Mouse (Mus musculus): ENCODE results near the gene Mbnl1. TPM values are rescaled to one million over a fixed set of nuclear protein-coding genes. Genes with fewer than 3 reads are reported as not detected.

Mbnl1 gene
- polyA plus RNA-seq, 1 experiment from 2014 or later: 49.9 TPM

DNA sequence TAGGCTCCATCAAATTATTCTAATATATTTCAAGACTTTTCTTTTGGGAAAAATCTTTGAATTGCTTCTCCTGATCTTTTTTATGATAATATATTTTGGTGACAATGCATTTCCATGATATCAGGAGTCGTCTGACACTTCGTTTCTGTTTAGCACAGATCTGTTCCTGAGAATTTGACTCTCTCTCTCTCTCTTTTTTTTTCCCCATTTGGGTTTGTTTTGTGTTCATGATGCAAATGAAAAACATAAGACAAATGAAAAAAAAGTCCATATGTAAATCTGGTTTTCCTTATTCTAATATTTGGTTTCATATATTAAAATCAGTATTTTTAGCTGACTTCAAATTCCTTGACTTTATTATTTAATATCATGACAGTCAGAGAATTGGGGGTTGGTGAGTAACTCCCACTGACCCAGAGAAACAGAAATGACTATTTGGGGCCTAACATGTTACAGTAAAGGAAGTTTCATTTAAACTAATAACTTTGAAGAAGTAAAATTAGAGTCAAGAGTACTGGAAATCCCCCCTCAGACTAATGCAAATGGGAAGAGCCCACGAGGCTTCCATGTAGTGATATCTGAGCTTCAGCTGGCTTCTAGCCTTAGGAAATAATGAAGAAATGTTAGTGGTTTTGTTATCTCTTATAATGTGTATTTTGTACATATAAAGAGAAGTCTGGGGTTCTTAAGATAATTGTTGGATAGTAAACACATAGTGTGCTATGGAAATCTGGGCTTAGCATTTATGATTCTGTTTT lies 65.8 kb downstream of the Mbnl1 start:
- 81% methylated on average over 3 of the region's 3 CpGs for WGBS
- no peaks in the 10 kb centered on the region for H3K36me3 ChIP-seq

DNA sequence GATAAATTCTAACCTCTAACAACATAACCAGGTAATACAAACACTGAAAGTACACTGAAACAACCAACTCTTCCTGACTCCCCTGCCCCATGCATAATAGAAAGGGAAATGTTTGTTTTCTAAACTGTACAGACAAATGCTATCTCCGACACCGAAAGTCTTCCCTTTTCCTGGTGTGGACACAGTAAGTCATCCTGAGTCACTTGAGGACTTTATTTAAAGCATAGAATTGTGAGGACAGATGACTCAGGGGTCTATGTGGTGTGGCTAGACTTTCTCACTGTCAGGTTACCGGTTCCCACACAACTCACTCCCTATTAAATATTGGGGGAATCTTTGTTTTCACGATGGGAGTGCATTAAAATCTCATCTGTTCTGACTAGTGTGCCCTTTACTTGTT lies 68.5 kb downstream of the Mbnl1 start:
- H3K9me3 ChIP-seq: no peaks in the 10 kb centered on the region
- no peak for ATAC-seq (ENCODE audit: low FRiP score)
- WGBS: 79% methylated on average over 4 of the region's 4 CpGs

More for the DNA sequence above, 65.8 kb downstream of the Mbnl1 start:
- peaks cover 9% of the 10 kb centered on the region for H3K4me1 ChIP-seq (replicated peaks)
- no peaks in the 10 kb centered on the region for H3K9me3 ChIP-seq
- H3K4me2 ChIP-seq: no peak overlapping the region
- H3K4me3 ChIP-seq: no peak overlapping the region
- no peak overlapping the region for H3K27ac ChIP-seq
- no peak overlapping the region for H3K9ac ChIP-seq
- H3K27me3 ChIP-seq: no peaks in the 10 kb centered on the region
- no peak for ATAC-seq (ENCODE audit: low FRiP score)

DNA sequence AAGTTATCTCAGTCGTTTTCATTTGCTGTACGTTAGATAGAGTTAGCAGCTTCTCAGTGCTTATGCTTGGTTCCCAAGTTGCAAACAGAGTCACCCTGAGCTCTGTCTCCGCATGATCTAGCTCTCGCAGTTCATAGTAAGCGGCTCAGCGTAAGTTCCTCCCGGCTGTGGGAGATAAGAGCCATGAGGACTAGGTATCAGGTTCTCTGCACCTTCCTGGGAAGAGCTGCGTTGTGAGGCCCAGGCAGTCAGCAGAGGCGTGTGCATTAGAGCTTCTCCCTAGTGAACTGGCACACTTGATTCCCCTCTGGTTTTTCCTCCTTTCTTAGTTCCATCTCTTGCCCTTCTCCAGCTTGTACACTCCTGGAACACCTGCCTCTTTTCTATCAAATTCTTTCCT lies 73.6 kb downstream of the Mbnl1 start:
- peaks cover 6% of the 10 kb centered on the region; the same call in 1 of the 2 replicates for H3K4me1 ChIP-seq (replicated peaks)
- H3K27ac ChIP-seq: no peak overlapping the region
- no peak overlapping the region for H3K9ac ChIP-seq
- H3K4me2 ChIP-seq: no peak overlapping the region
- no peak overlapping the region for H3K4me3 ChIP-seq
- no peak for ATAC-seq (ENCODE audit: low FRiP score)
- no peaks in the 10 kb centered on the region for H3K36me3 ChIP-seq
- no peaks in the 10 kb centered on the region for H3K27me3 ChIP-seq
- no peaks in the 10 kb centered on the region for H3K9me3 ChIP-seq
- 81% methylated on average over 9 of the region's 9 CpGs for WGBS

More for the DNA sequence above, 68.5 kb downstream of the Mbnl1 start:
- H3K27me3 ChIP-seq: no peaks in the 10 kb centered on the region
- H3K27ac ChIP-seq: no peak overlapping the region
- no peak overlapping the region for H3K9ac ChIP-seq
- H3K4me3 ChIP-seq: no peak overlapping the region
- no peaks in the 10 kb centered on the region for H3K4me1 ChIP-seq (replicated peaks)
- no peak overlapping the region for H3K4me2 ChIP-seq
- no peaks in the 10 kb centered on the region for H3K36me3 ChIP-seq

DNA sequence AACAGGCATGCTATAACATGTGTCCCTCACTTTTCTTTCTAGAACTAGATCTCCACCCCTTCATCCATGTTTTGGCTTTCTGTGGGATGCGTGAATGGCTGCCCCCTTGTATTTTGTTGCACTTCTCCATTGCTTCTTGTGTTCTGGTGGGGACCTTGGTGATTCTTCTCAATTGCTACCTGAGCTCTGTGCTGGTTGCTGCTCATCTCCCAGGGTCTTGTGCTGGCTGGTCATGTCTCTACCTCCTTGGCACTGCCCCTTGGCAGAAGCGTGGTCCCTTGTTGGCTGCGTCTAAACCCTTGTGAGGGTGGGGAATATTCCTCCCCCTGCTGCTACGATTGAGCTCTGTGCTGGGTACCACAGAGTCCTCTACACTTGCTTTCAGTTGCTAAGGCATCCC lies 74.3 kb downstream of the Mbnl1 start:
- WGBS: 94% methylated on average over 4 of the region's 4 CpGs
- Histone ChIP-seq H3K27me3 (no peaks in the 10 kb centered on the region), H3K9me3 (no peaks in the 10 kb centered on the region), H3K36me3 (no peaks in the 10 kb centered on the region), H3K4me1 (replicated peaks) (peaks cover 6% of the 10 kb centered on the region; the same call in 1 of the 2 replicates), H3K9ac (no peak overlapping the region), H3K4me3 (no peak overlapping the region), H3K27ac (no peak overlapping the region), H3K4me2 (no peak overlapping the region)
- no peak for ATAC-seq (ENCODE audit: low FRiP score)

DNA sequence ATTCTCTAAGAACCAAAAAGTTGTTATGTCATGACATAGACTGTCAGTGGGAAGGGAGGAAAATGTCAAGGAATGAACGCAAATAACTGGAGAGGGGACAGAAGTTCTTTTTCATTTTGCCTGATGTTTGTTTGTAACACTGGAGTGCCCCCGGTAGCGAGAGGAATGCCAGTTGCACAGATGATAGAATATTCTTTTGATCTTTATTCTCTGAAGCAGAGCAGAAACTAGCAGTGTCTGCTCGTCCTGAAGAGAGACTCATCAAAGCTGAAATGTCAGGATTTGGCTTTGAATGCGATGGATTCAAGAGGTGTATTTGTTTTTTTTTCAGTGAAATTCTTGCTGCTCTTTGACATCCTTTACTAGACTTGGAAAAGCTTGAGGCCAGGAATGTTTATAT lies 77.9 kb downstream of the Mbnl1 start:
- H3K27ac ChIP-seq: no peak overlapping the region
- peaks cover 6% of the 10 kb centered on the region; the same call in 1 of the 2 replicates for H3K4me1 ChIP-seq (replicated peaks)
- ATAC-seq (ENCODE audit: low FRiP score): no peak
- 60% methylated on average over 5 of the region's 5 CpGs for whole genome bisulfite sequencing
- no peak overlapping the region for H3K9ac ChIP-seq
- H3K27me3 ChIP-seq: no peaks in the 10 kb centered on the region
- no peaks in the 10 kb centered on the region for H3K36me3 ChIP-seq
- H3K9me3 ChIP-seq: no peaks in the 10 kb centered on the region
- H3K4me3 ChIP-seq: no peak overlapping the region
- H3K4me2 ChIP-seq: no peak overlapping the region

DNA sequence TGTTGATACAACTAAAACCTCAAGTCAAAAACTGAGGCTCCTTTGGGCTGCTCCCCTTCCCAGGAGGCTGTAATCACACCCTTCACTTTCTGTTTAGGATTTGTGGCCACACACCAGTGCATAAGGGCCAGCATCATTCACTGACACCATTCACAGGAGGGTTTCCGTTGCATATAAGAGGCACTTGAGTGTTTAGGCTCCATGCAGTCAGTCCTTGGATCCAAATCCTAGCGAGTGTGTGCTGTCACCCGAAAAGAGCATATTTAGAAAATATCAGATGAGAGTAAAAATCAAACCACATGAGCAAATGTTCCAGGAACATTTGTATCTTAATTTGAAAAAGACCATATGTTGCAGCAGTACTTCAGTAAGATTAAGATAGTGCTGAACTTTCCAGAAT lies 79.0 kb downstream of the Mbnl1 start:
- no peak overlapping the region for H3K4me3 ChIP-seq
- H3K27me3 ChIP-seq: no peaks in the 10 kb centered on the region
- peaks cover 6% of the 10 kb centered on the region; the same call in 1 of the 2 replicates for H3K4me1 ChIP-seq (replicated peaks)
- no peaks in the 10 kb centered on the region for H3K9me3 ChIP-seq
- no peak overlapping the region for H3K27ac ChIP-seq
- H3K36me3 ChIP-seq: no peaks in the 10 kb centered on the region
- H3K9ac ChIP-seq: no peak overlapping the region
- no peak overlapping the region for H3K4me2 ChIP-seq
- 83% methylated on average over 3 of the region's 3 CpGs for WGBS
- ATAC-seq (ENCODE audit: low FRiP score): no peak

DNA sequence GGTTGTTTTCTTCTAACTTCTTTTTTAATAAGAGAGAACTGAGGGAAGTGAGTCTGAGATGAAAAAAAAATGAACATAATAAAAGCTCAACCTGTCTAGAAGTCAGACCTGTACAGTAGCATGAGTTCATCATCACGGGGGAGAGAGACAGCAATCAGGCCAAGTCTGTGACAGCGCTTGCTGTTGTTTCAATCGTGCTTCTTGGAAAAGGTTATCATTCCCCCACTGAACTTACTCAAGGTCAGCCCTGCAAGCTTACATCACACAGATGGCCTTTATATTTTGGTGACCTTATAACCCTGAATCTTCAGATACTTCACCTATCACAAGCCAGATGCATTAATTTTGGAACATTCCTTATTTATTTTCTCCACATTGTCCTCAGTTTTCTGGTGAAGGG lies 80.4 kb downstream of the Mbnl1 start:
- H3K36me3 ChIP-seq: no peaks in the 10 kb centered on the region
- no peak overlapping the region for H3K4me2 ChIP-seq
- no peaks in the 10 kb centered on the region for H3K9me3 ChIP-seq
- H3K4me1 ChIP-seq (replicated peaks): peaks cover 6% of the 10 kb centered on the region; the same call in 1 of the 2 replicates
- no peak overlapping the region for H3K27ac ChIP-seq
- no peak overlapping the region for H3K4me3 ChIP-seq
- no peak for ATAC-seq (ENCODE audit: low FRiP score)
- no peaks in the 10 kb centered on the region for H3K27me3 ChIP-seq
- no peak overlapping the region for H3K9ac ChIP-seq
- 88% methylated on average over 3 of the region's 3 CpGs for WGBS

DNA sequence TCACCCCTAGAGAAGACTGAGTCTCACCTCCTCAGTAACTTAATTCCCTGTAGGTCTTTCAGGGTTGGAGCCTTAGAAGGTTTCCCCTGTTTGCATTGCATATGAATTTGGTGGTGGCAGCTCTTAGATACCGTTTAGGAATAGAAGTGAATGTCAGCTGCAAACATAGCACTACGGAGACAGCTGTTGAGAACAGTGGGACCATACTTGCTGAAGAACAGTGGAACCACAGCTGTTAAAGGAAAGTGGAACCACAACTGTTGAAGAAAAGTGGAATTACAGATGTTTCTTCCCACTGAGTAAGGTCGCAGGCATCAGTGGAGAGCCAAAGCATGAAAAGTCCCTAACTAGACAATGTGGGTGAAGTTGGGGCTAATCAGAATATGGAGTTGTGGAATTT lies 84.0 kb downstream of the Mbnl1 start:
- Histone ChIP-seq H3K27ac (no peak overlapping the region), H3K27me3 (no peaks in the 10 kb centered on the region), H3K4me2 (no peak overlapping the region), H3K9ac (no peak overlapping the region), H3K36me3 (no peaks in the 10 kb centered on the region), H3K4me3 (no peak overlapping the region), H3K9me3 (no peaks in the 10 kb centered on the region), H3K4me1 (replicated peaks) (peaks cover 22% of the 10 kb centered on the region)
- ATAC-seq (ENCODE audit: low FRiP score): no peak
- WGBS: 82% methylated on average over 3 of the region's 3 CpGs

DNA sequence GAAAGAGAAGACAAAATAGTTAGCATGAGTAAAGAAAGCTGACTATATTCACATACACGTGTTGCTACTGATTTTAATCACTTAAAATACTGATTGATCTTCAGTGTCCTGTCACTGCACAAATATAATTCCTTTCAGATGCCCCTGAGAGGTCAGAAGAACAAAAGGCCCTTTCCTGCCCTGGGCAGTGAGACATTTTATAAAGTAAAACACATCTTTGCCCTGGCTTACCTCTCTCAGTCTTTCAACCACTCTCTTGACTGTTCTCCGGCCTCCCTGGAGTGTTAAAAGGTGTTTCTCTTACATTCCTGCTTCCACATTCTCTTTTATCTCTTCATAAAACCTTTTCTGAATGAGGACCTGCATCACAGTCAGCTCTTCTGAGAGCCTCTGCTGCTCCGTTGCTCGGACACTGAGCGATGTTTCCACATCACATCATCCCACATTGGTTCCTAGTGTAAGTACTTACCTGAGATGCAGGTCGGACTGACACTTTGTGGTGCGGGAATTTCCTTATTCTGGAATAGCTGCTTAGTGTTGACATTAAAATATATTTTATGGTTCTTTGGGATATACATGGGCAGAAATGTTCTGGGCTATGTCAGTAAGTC lies 85.7 kb downstream of the Mbnl1 start:
- no peak overlapping the region for H3K4me2 ChIP-seq
- ATAC-seq (ENCODE audit: low FRiP score): no peak
- H3K27ac ChIP-seq: no peak overlapping the region
- 75% methylated on average over 7 of the region's 7 CpGs for WGBS
- no peaks in the 10 kb centered on the region for H3K27me3 ChIP-seq
- no peak overlapping the region for H3K4me3 ChIP-seq
- H3K36me3 ChIP-seq: no peaks in the 10 kb centered on the region
- no peak overlapping the region for H3K9ac ChIP-seq
- peaks cover 30% of the 10 kb centered on the region for H3K4me1 ChIP-seq (replicated peaks)
- no peaks in the 10 kb centered on the region for H3K9me3 ChIP-seq

DNA sequence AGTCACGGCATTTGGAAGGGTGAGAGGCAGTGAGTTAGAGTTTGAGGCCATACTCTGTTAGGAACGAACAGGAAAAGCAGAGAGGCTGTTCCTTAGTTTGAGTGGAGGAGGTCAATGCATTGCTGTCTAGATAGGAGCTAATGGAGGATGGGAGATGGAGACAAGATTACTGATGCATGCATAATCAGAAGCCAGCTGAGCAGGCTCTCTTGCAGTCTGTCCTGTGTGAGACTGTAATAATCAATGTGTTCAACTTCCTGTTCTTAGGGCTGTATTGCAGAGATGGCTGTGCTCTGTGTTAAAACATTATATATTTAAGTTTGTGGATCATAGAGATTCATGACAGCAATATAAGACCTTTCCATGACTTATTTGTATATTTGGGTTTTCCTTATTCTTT lies 87.1 kb downstream of the Mbnl1 start:
- peak overlapping the region; percentile 23; the same call in 1 of the 2 replicates for H3K27ac ChIP-seq

DNA sequence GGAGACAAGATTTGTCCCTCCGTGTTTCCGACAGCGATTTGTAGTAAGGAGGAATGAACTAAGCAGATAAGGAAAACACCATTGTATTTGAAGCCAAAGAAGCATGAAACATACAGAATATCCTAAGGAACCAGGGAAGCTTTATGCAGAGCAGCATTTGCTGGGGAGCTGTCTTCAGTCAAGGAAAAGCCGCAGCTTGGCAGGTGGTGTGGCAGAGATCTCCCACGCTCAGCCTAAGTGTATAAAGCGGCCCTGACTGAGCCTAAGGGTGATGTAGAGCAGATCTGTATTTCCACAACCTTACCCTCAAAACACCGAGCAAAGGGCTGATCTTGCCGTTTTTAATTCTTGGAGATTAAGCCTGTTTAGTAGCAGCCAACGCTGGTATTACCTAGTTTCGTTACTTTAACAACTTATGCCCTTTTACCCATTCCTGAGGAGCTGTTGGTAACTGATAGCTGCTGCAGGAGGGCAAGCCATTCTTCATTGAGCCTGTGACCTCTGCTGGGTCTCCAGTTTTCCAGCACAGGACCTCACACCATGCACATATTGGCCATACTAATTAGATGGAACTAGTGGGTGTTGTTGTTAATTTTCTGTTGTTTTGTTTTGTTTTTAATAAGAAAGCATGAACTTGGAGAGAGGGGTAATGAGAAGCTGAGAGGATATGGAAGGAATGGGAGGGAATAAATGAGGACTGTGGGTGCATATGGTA lies 91.1 kb downstream of the Mbnl1 start:
- H3K4me2 ChIP-seq: no peak overlapping the region
- H3K9me3 ChIP-seq: no peaks in the 10 kb centered on the region
- no peaks in the 10 kb centered on the region for H3K27me3 ChIP-seq
- H3K4me3 ChIP-seq: no peak overlapping the region
- H3K27ac ChIP-seq: peak overlapping the region; percentile 6; the same call in 1 of the 2 replicates
- H3K36me3 ChIP-seq: no peaks in the 10 kb centered on the region
- no peak for ATAC-seq (ENCODE audit: low FRiP score)
- H3K4me1 ChIP-seq (replicated peaks): peaks cover 59% of the 10 kb centered on the region
- 56% methylated on average over 10 of the region's 10 CpGs for WGBS
- H3K9ac ChIP-seq: no peak overlapping the region

More for the DNA sequence above, 87.1 kb downstream of the Mbnl1 start:
- no peaks in the 10 kb centered on the region for H3K9me3 ChIP-seq
- no peaks in the 10 kb centered on the region for H3K27me3 ChIP-seq
- peaks cover 44% of the 10 kb centered on the region for H3K4me1 ChIP-seq (replicated peaks)
- WGBS: 52% methylated on average over 2 of the region's 2 CpGs
- H3K4me2 ChIP-seq: no peak overlapping the region
- no peak overlapping the region for H3K4me3 ChIP-seq
- peak; percentile 65 for ATAC-seq (ENCODE audit: low FRiP score)
- H3K36me3 ChIP-seq: no peaks in the 10 kb centered on the region
- H3K9ac ChIP-seq: no peak overlapping the region

DNA sequence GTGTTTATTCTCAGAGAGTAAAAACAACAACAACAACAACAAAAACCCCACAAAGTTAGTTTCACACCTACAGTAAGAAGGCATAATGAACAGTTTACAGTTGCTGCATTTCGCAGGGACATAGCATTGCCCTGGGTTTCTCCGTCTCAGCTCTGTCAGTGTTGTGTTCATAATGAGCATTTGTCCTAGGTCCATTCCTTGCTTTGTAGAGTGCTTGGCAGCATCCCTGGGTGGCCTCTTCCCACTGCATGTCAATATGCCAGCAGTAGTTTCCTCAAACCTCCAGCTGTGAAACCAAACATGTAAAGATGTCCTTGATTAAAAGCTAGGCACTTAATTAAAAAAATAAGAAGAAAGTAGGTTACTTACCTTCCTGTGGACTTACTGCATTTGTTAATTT lies 91.6 kb downstream of the Mbnl1 start:
- WGBS: 46% methylated on average over 2 of the region's 2 CpGs
- H3K4me1 ChIP-seq (replicated peaks): peaks cover 57% of the 10 kb centered on the region
- ATAC-seq (ENCODE audit: low FRiP score): no peak

More for the DNA sequence above, 91.6 kb downstream of the Mbnl1 start:
- H3K9ac ChIP-seq: no peak overlapping the region
- no peaks in the 10 kb centered on the region for H3K9me3 ChIP-seq
- no peak overlapping the region for H3K27ac ChIP-seq
- no peaks in the 10 kb centered on the region for H3K36me3 ChIP-seq
- no peaks in the 10 kb centered on the region for H3K27me3 ChIP-seq
- no peak overlapping the region for H3K4me2 ChIP-seq
- H3K4me3 ChIP-seq: no peak overlapping the region
